Mouse (Mus musculus) limb, embryonic 11.5 days (tissue): ENCODE data around the gene Cmtm2a. TPM values are rescaled to one million over a fixed set of nuclear protein-coding genes. Genes with fewer than 3 reads are reported as not detected.

ENCODE experiments used
- polyA plus RNA-seq: library from polyadenylated mRNA; unstranded; fragments of >200 nt; fragmentation: Nextera tagmentation; extraction: Ambion mirVana; gene quantifications from 2 replicates; pipeline ENCODE4 v1.2.1, GENCODE M21; 2014

Gene Cmtm2a
- polyA plus RNA-seq, 1 experiment from 2014 or later: not detected

Other genes with a start within 250 kb of the Cmtm2a start
- 22.4 and 24.0 TPM in 2 replicates for gene Cdh5, start 191.6 kb downstream of the Cmtm2a start, polyA plus RNA-seq
- 0.33 and 0.35 TPM in 2 replicates for gene Bean1, start 122.7 kb downstream of the Cmtm2a start, polyA plus RNA-seq
- gene Tk2, start 44.6 kb downstream of the Cmtm2a start, polyA plus RNA-seq: 22.5 and 26.0 TPM in 2 replicates
- 36.7 and 40.5 TPM in 2 replicates for gene Cklf, start 42.3 kb downstream of the Cmtm2a start, polyA plus RNA-seq
- gene Gm45711, start 16.9 kb upstream of the Cmtm2a start, polyA plus RNA-seq: not detected in 2 replicates
- not detected in 2 replicates for gene Cmtm1, start 17.0 kb upstream of the Cmtm2a start, polyA plus RNA-seq
- not detected in 2 replicates for gene Gm11020, start 28.4 kb upstream of the Cmtm2a start, polyA plus RNA-seq
- not detected in 2 replicates for gene Cmtm2b, start 29.0 kb upstream of the Cmtm2a start, polyA plus RNA-seq
- gene Cmtm3, start 46.2 kb upstream of the Cmtm2a start, polyA plus RNA-seq: 73.4 and 75.8 TPM in 2 replicates
- gene Cmtm4, start 102.6 kb upstream of the Cmtm2a start, polyA plus RNA-seq: 2.9 and 4.1 TPM in 2 replicates
- 59.0 and 59.3 TPM in 2 replicates for gene Dync1li2, start 149.9 kb upstream of the Cmtm2a start, polyA plus RNA-seq
- gene Terb1, start 216.7 kb upstream of the Cmtm2a start, polyA plus RNA-seq: 0.24 and 0.30 TPM in 2 replicates
- gene Nae1, start 241.5 kb upstream of the Cmtm2a start, polyA plus RNA-seq: 138 and 142 TPM in 2 replicates
- gene Car7, start 241.5 kb upstream of the Cmtm2a start, polyA plus RNA-seq: 0.57 and 0.61 TPM in 2 replicates